Mouse (Mus musculus): ENCODE measurements at regions not wholly inside any gene's neighbourhood (a gene's known extent, or its start where the extent isn't known, plus 50 kb on each side); places are given as distances from the start of the nearest gene placed in this dataset.

DNA sequence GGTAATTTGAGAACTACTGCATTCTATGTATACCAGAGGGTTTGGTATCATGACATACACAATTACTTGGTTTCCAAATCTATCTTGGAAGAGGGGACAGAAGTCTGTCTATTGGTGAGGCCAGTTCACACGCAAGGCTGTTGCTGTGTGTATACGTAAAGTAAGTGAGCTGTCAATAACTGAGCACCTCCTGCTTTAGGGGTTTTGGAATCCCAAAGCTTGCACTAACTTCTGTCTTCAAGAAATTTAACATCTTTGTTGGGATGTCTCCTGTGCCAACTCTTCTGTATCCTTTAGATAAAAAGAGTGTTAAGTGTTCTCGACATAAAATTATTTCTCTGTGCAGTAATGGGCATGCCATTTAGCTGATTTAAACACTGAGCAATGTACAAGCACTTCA lies 572.1 kb downstream of the Plcl1 start:
- no peak overlapping the region for H3K27ac ChIP-seq (ENCODE audit: control insufficient read depth, insufficient read depth, low read depth, low read length)
- no peak overlapping the region for H3K4me3 ChIP-seq (ENCODE audit: control insufficient read depth, low read depth, low read length)
- no peaks in the 10 kb centered on the region for H3K4me1 ChIP-seq (ENCODE audit: control insufficient read depth, insufficient read depth, low read length)
- H3K36me3 ChIP-seq (ENCODE audit: control insufficient read depth, insufficient read depth, low read length) = no peaks in the 10 kb centered on the region
- TF ChIP-seq CTCF (IDR thresholded peaks at IDR 0.05; ENCODE audit: control insufficient read depth, insufficient read depth, insufficient replicate concordance, low read depth, low read length) = no peak
- no peaks in the 10 kb centered on the region for H3K27me3 ChIP-seq (ENCODE audit: control insufficient read depth, insufficient read depth, low read length)

DNA sequence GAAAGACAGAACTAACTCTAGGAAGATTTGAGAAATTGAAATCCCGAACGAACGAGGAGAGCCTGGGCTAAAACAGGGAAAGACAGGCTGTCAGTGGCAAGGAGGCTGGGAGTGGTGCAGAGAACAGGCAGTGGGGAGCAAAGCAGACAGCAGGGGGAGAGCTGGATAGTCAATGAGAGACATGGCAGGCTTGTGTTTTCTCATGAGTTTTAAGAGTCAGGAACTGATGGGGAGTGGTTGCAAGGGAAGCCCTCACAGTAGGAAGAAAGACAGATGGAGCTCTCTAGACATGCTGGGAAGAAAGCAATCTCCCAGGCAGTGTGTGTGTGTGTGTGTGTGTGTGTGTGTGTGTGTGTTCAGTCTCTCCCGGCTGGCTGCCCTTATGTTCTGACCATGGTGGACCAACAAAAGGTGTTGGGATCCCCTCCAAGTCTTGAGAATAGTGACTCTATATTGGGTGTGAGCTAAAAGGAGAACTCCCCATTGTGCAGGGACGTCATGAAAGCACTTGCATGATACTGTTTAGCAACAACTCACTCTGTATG lies 577.9 kb downstream of the Plcl1 start:
- Histone ChIP-seq H3K27me3 (ENCODE audit: control insufficient read depth, insufficient read depth, low read length) (no peaks in the 10 kb centered on the region), H3K4me1 (ENCODE audit: control insufficient read depth, insufficient read depth, low read length) (no peaks in the 10 kb centered on the region), H3K27ac (ENCODE audit: control insufficient read depth, insufficient read depth, low read depth, low read length) (no peak overlapping the region), H3K4me3 (ENCODE audit: control insufficient read depth, low read depth, low read length) (no peak overlapping the region), H3K36me3 (ENCODE audit: control insufficient read depth, insufficient read depth, low read length) (no peaks in the 10 kb centered on the region)
- TF ChIP-seq POLR2A (IDR thresholded peaks at IDR 0.05; ENCODE audit: control insufficient read depth, low read depth, low read length) = no peak
- no peak for TF ChIP-seq CTCF (IDR thresholded peaks at IDR 0.05; ENCODE audit: control insufficient read depth, insufficient read depth, insufficient replicate concordance, low read depth, low read length)

DNA sequence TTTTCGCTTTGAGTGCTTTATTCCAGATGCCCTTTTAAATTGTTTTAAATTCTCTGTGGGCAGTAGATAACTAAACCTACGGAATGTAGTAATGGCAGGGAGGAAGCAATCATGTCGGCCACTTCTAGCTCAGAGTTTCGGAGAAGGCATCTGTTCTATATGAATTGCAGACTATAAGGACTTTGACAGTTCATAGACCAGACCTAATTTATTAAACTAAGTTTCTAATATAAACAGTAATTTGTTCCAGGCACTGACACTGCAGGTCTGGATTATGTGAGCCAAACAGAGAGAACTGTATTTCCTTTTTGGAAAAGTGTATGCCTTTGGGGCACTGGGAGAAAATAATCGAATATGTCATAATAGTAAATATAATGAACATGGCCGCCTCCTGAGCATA lies 591.4 kb downstream of the Plcl1 start:
- no peaks in the 10 kb centered on the region for H3K27me3 ChIP-seq (ENCODE audit: control insufficient read depth, insufficient read depth, low read length)
- TF ChIP-seq CTCF (IDR thresholded peaks at IDR 0.05; ENCODE audit: control insufficient read depth, insufficient read depth, insufficient replicate concordance, low read depth, low read length) (no peak), POLR2A (IDR thresholded peaks at IDR 0.05; ENCODE audit: control insufficient read depth, low read depth, low read length) (no peak)
- no peaks in the 10 kb centered on the region for H3K36me3 ChIP-seq (ENCODE audit: control insufficient read depth, insufficient read depth, low read length)
- no peak overlapping the region for H3K4me3 ChIP-seq (ENCODE audit: control insufficient read depth, low read depth, low read length)
- no peak overlapping the region for H3K27ac ChIP-seq (ENCODE audit: control insufficient read depth, insufficient read depth, low read depth, low read length)
- no peaks in the 10 kb centered on the region for H3K4me1 ChIP-seq (ENCODE audit: control insufficient read depth, insufficient read depth, low read length)

All from testis, adult 2 months (tissue).